Mouse (Mus musculus) CH12.LX (cell line): ENCODE data around the gene Olfr883. TPM values are rescaled to one million over a fixed set of nuclear protein-coding genes. Genes with fewer than 3 reads are reported as not detected.

Experiments used
- DNase-seq: peaks from one replicate; pipeline ENCODE4 v3.0.0-alpha.2; 2013; ENCODE audit errors: extremely low read depth
- H3K27ac ChIP-seq: 2 replicates; pipeline ENCODE4 v1.5.1; 2012; ENCODE audit warnings: low read depth, mild to moderate bottlenecking, control low read depth, moderate library complexity; ENCODE audit not compliant: insufficient read depth
- H3K27me3 ChIP-seq: replicated peaks from 2 replicates; pipeline ENCODE3; 2012; ENCODE audit warnings: inconsistent platforms
- H3K36me3 ChIP-seq, 2 experiments: replicated peaks in 1 of 2; 2 replicates each; pipeline versions ENCODE3 to v1.6.1; 2012; ENCODE audit warnings: inconsistent platforms in 1 of 2, low read length in 1 of 2, mild to moderate bottlenecking in 1 of 2, mixed read lengths in 1 of 2, moderate library complexity in 1 of 2; ENCODE audit not compliant: control insufficient read depth in 1 of 2, insufficient read depth in 1 of 2
- H3K4me1 ChIP-seq, 2 experiments: 2 replicates each; pipeline ENCODE4 v1.6.1; 2012; ENCODE audit warnings: inconsistent platforms in 1 of 2, moderate library complexity in 1 of 2; ENCODE audit not compliant: insufficient read depth in 2 of 2, control insufficient read depth in 1 of 2
- H3K4me2 ChIP-seq: 2 replicates; pipeline ENCODE4 v1.6.1; 2012; ENCODE audit warnings: low read depth, mild to moderate bottlenecking, control low read depth; ENCODE audit not compliant: poor library complexity, insufficient read depth, severe bottlenecking
- H3K4me3 ChIP-seq, 3 experiments: fragments of 150-350 bp in 1 of 3; sonication (generic) in 1 of 3; replicated peaks in 1 of 3; 2 replicates each; pipeline versions ENCODE3 to v1.5.1; 2011 to 2012; ENCODE audit warnings: low read depth in 2 of 3, low read length in 2 of 3, mild to moderate bottlenecking in 2 of 3, moderate library complexity in 2 of 3, control low read depth in 1 of 3, improper control_type of control experiment in 1 of 3, inconsistent platforms in 1 of 3, mixed read lengths in 1 of 3; ENCODE audit not compliant: poor library complexity in 1 of 3
- H3K79me2 ChIP-seq: replicated peaks from 2 replicates; pipeline ENCODE4 v1.6.1; 2012; ENCODE audit warnings: mild to moderate bottlenecking, moderate library complexity; ENCODE audit not compliant: control insufficient read depth, poor library complexity, insufficient read depth, severe bottlenecking; ENCODE audit errors: extremely low read depth
- H3K9ac ChIP-seq: 2 replicates; pipeline ENCODE4 v1.6.1; 2012; ENCODE audit warnings: low read depth, mild to moderate bottlenecking, control low read depth, moderate library complexity; ENCODE audit not compliant: insufficient read depth
- H3K9me3 ChIP-seq: replicated peaks from 2 replicates; pipeline ENCODE3; 2012; ENCODE audit warnings: low read length, inconsistent platforms, mixed read lengths
- CTCF ChIP-seq, 2 experiments: IDR thresholded peaks in 1 of 2; conservative IDR thresholded peaks in 1 of 2; 2 replicates each; pipeline ENCODE4 v1.5.1; 2011 to 2012; ENCODE audit warnings: low read depth in 2 of 2, low read length in 2 of 2, improper control_type of control experiment in 1 of 2, inconsistent platforms in 1 of 2, mild to moderate bottlenecking in 1 of 2, moderate library complexity in 1 of 2
- JUND ChIP-seq: conservative IDR thresholded peaks from 2 replicates; pipeline ENCODE4 v1.6.1; 2011; ENCODE audit warnings: low read depth, low read length, improper control_type of control experiment
- MAFK ChIP-seq: IDR thresholded peaks from 2 replicates; pipeline ENCODE4 v1.6.1; 2011; ENCODE audit warnings: low read length, improper control_type of control experiment; ENCODE audit not compliant: insufficient replicate concordance
- NELFE ChIP-seq: IDR thresholded peaks from 2 replicates; pipeline ENCODE4 v1.6.1; 2011; ENCODE audit warnings: low read depth, low read length, improper control_type of control experiment
- RAD21 ChIP-seq: IDR thresholded peaks from 2 replicates; pipeline ENCODE4 v1.6.1; 2011; ENCODE audit warnings: low read depth, mild to moderate bottlenecking, low read length, improper control_type of control experiment, moderate library complexity
- SMC3 ChIP-seq: IDR thresholded peaks from 2 replicates; pipeline ENCODE4 v1.6.1; 2011; ENCODE audit warnings: low read depth, low read length, improper control_type of control experiment
- TBP ChIP-seq: conservative IDR thresholded peaks from 2 replicates; pipeline ENCODE4 v1.6.1; 2011; ENCODE audit warnings: low read depth, low read length, improper control_type of control experiment
- USF2 ChIP-seq: conservative IDR thresholded peaks from 2 replicates; pipeline ENCODE4 v1.6.1; 2011; ENCODE audit warnings: low read depth, low read length, improper control_type of control experiment
- ZKSCAN1 ChIP-seq: IDR thresholded peaks from 2 replicates; pipeline ENCODE4 v1.6.1; 2012; ENCODE audit warnings: low read depth, inconsistent platforms, low read length, improper control_type of control experiment, borderline replicate concordance
- dilution Hi-C: fragments of 300-500 bp; cut with MboI; formaldehyde crosslinking; loops from 2 replicates; pipeline ENCODE4 v1.14.3; 2020; ENCODE audit warnings: low sequenced_read_pairs; ENCODE audit not compliant: extremely low pct_unique_long_range_greater_than_20kb, extremely low pct_ligation_motif_present
- in situ Hi-C: fragments of 300-500 bp; cut with MboI; formaldehyde crosslinking; loops from 3 replicates; pipeline ENCODE4 v1.14.3; 2019; ENCODE audit warnings: low sequenced_read_pairs, low pct_ligation_motif_present, low pct_unique_long_range_greater_than_20kb, mixed read lengths
- polyA plus RNA-seq: library from polyadenylated mRNA; unstranded; fragments of >175 nt; gene quantifications from 2 replicates; pipeline ENCODE4 v1.2.1, GENCODE M21; 2012; ENCODE audit warnings: low read depth; ENCODE audit not compliant: insufficient read length
- total RNA-seq, 2 experiments: library from RNA; depleted of rRNA; stranded (reverse); fragments of 300-350 nt in 1 of 2; fragments of >200 nt in 1 of 2; gene quantifications; 2 replicates each; pipeline ENCODE4 v1.2.3; 2012 to 2014

The Olfr883 gene
- total RNA-seq (2012; rRNA removed) (not detected in 2 replicates), total RNA-seq (2014; rRNA removed) (not detected in 2 replicates), polyA plus RNA-seq (not detected in 2 replicates)

- no peak for DNase-seq
- Histone ChIP-seq H3K9ac (no peak within 1 kb of the TSS), H3K4me2 (no peak within 1 kb of the TSS), H3K4me1 (no peaks in the 10 kb centered on the region), H3K27ac (no peak within 1 kb of the TSS), H3K9me3 (no peaks in the 10 kb centered on the region), H3K27me3 (no peaks in the 10 kb centered on the region), H3K4me3 (no peak within 1 kb of the TSS), H3K79me2 (no peaks in the 10 kb centered on the region), H3K36me3 (no peaks in the 10 kb centered on the region)
- TF ChIP-seq NELFE (no peak), TBP (no peak), MAFK (no peak)
- in situ Hi-C loops, result no loop called here
- dilution Hi-C loops, result no loop called here
Observed at GRCm38 (mm10) chr9:38025508-38025907, at the start of gene Olfr883. Olfr883 (plus strand) TSS chr9:38025808.

- TF ChIP-seq ZKSCAN1, result no peak
- TF ChIP-seq USF2, result no peak
- in situ Hi-C loops (no loop called here), dilution Hi-C loops (no loop called here)
- Histone ChIP-seq H3K79me2 (no peaks in the 10 kb centered on the region), H3K27ac (no peak within 1 kb of the TSS), H3K36me3 (no peaks in the 10 kb centered on the region), H3K4me3 (no peak within 1 kb of the TSS), H3K9ac (no peak within 1 kb of the TSS), H3K4me1 (no peaks in the 10 kb centered on the region), H3K4me2 (no peak within 1 kb of the TSS), H3K27me3 (no peaks in the 10 kb centered on the region), H3K9me3 (no peaks in the 10 kb centered on the region)
- no peak for DNase-seq
Observed at GRCm38 (mm10) chr9:37991525-37991924, 34.1 kb upstream of the Olfr883 start, which contains the start of gene Olfr881. Olfr881 (plus strand) TSS chr9:37991825.

- Histone ChIP-seq H3K27me3 (no peaks in the 10 kb centered on the region), H3K4me1 (no peaks in the 10 kb centered on the region), H3K36me3 (no peaks in the 10 kb centered on the region), H3K9me3 (no peaks in the 10 kb centered on the region), H3K9ac (no peak overlapping the region), H3K4me2 (no peak overlapping the region), H3K27ac (no peak overlapping the region), H3K79me2 (no peaks in the 10 kb centered on the region), H3K4me3 (no peak overlapping the region)
- peak; percentile 22 for DNase-seq
- in situ Hi-C loops, result no loop called here
- TF ChIP-seq RAD21 (peak; percentile 64), CTCF (conservative IDR thresholded peaks at IDR 0.05 in 1 of 2, IDR thresholded peaks at IDR 0.05 in 1 of 2; ENCODE audit: low read depth in 2 of 2, low read length in 2 of 2) (peak; percentile 28 to 51; a peak in 3 of 4 replicates), JUND (no peak), TBP (no peak), SMC3 (peak; percentile 32)
- dilution Hi-C loops, result no loop called here
Observed at GRCm38 (mm10) chr9:37998581-37999204, 26.9 kb upstream of the Olfr883 start.
